Mouse (Mus musculus) cerebellum, adult 2 months (tissue): ENCODE data around the gene Gm43518. TPM values are rescaled to one million over a fixed set of nuclear protein-coding genes. Genes with fewer than 3 reads are reported as not detected.
A peak's percentile ranks its signal among the peaks of the same experiment; 100 is the strongest.

Experiments
- DNase-seq, 2 experiments: peaks; one replicate each; pipeline ENCODE4 v3.0.0; 2021
- H3K27ac ChIP-seq: fragments of 200-500 bp; 2 replicates; pipeline ENCODE4 v1.5.1; 2012; ENCODE audit warnings: low read length, control low read depth, inconsistent platforms; ENCODE audit not compliant: insufficient read depth
- H3K27me3 ChIP-seq: fragments of 200-500 bp; 2 replicates; pipeline ENCODE4 v1.6.1; 2012; ENCODE audit warnings: inconsistent platforms, mild to moderate bottlenecking, low read length, moderate library complexity; ENCODE audit not compliant: control insufficient read depth, insufficient read depth
- H3K4me1 ChIP-seq: fragments of 200-500 bp; 2 replicates; pipeline ENCODE4 v1.6.1; 2011; ENCODE audit warnings: low read length; ENCODE audit not compliant: control insufficient read depth, insufficient read depth
- H3K4me3 ChIP-seq: fragments of 200-500 bp; replicated peaks from 2 replicates; pipeline ENCODE3; 2011; ENCODE audit warnings: mild to moderate bottlenecking, low read depth, low read length, control low read depth; ENCODE audit not compliant: insufficient read depth
- CTCF ChIP-seq: fragments of 200-500 bp; IDR thresholded peaks from 2 replicates; pipeline ENCODE4 v1.5.1; 2011; ENCODE audit warnings: low read depth, mild to moderate bottlenecking, control low read depth, low read length, moderate library complexity, borderline replicate concordance; ENCODE audit not compliant: insufficient read depth
- POLR2A ChIP-seq: fragments of 200-500 bp; IDR thresholded peaks from 2 replicates; pipeline ENCODE4 v1.6.1; 2011; ENCODE audit warnings: low read length, control low read depth, borderline replicate concordance; ENCODE audit not compliant: insufficient read depth
- WGBS: fragments of 180-500 bp; shearing (Covaris S2); methylation state at CpG from one replicate; pipeline ENCODE4 v1.1.7; 2018; 5-methylcytosine and 5-hydroxymethylcytosine counted together
- polyA plus RNA-seq: library from polyadenylated mRNA; depleted of rRNA; stranded (reverse); fragments of >200 nt; gene quantifications from 2 replicates; pipeline ENCODE4 v1.2.3, GENCODE M21; 2012

Gm43518 gene
- polyA plus RNA-seq, 1 experiment, result 0.67 TPM

DNA sequence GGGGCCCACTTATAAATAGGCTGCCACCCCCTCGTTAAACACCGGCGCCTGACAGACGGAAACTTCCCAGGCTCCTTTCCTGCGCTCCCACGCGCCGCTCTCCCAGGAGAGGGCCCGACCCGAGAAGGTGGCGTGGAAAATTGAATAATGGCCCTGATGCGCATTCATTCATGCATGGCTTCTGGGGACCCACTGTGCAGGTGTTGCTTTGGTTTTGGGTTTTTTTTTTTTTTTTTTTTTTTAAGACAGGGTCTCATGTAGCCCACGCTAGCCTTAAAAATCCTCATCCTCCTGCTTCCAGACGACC lies 46.9 kb downstream of the Gm43518 start:
- TF ChIP-seq POLR2A (no peak), CTCF (no peak)
- under 1% methylated on average over 14 of the region's 14 CpGs for WGBS
- H3K4me3 ChIP-seq, result peak overlapping the region; percentile 70
- DNase-seq, result peak in 1 of 2 experiments; percentile 46
- H3K27me3 ChIP-seq, result no peaks in the 10 kb centered on the region
- H3K4me1 ChIP-seq, result peaks cover 4% of the 10 kb centered on the region
- peak overlapping the region; percentile 56 for H3K27ac ChIP-seq

- peak overlapping the region; percentile 45 for H3K4me3 ChIP-seq
- DNase-seq, result peak in 1 of 2 experiments; percentile 37
- H3K27ac ChIP-seq, result 0 out of 2 replicates have a peak overlapping the region, but pooled peaks have one; percentile 28
- no peak for TF ChIP-seq POLR2A
- no peak for TF ChIP-seq CTCF
- no peaks in the 10 kb centered on the region for H3K27me3 ChIP-seq
- H3K4me1 ChIP-seq, result peaks cover 9% of the 10 kb centered on the region
- 4% methylated on average over 11 of the region's 11 CpGs for WGBS
Observed at GRCm38 (mm10) chr5:123974616-123975111, 47.4 kb downstream of the Gm43518 start.

DNA sequence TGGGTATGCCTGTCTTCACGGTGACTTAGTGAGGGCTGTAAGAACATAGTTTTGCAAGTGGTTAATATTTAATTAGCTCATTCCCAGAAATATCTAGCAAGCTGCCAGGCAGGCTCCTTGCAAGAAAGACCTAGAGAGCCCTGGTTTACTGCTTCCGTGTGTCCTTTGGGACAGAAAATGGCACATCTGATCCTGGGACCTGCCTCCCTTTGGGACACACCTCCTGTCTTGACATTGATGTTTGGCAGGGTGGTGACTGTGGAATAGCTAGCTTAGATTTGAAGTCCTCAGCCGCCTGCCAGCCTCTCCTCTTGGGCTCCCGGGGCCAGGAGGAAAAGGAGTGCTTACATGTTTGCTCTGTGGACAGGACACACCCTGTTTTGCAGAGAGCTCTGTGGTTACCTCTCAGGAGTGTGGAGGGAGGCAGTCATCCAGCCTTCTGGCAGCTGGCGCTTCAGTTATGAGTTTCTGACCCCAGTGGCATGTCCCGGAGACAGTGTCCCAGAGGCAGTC lies 48.5 kb downstream of the Gm43518 start:
- Histone ChIP-seq H3K27ac (no peak overlapping the region), H3K27me3 (no peaks in the 10 kb centered on the region), H3K4me3 (no peak overlapping the region), H3K4me1 (peaks cover 17% of the 10 kb centered on the region)
- WGBS, result 53% methylated on average over 6 of the region's 6 CpGs
- TF ChIP-seq CTCF, result no peak
- TF ChIP-seq POLR2A, result no peak
- no peak for DNase-seq

GRCm38 (mm10) chr5:123977231-123977630 lies 50.0 kb downstream of the Gm43518 start:
- Histone ChIP-seq H3K27me3 (no peaks in the 10 kb centered on the region), H3K27ac (no peak overlapping the region), H3K4me3 (no peak overlapping the region), H3K4me1 (peaks cover 26% of the 10 kb centered on the region)
- TF ChIP-seq CTCF (no peak), POLR2A (no peak)
- no peak for DNase-seq
- WGBS, result 87% methylated on average over 3 of the region's 3 CpGs

- no peak for TF ChIP-seq CTCF
- no peak for TF ChIP-seq POLR2A
- peak in 1 of 2 experiments; percentile 14 for DNase-seq
- no peak overlapping the region for H3K27ac ChIP-seq
- peaks cover 26% of the 10 kb centered on the region for H3K4me1 ChIP-seq
- whole genome bisulfite sequencing, result 49% methylated on average over 5 of the region's 5 CpGs
- H3K27me3 ChIP-seq, result no peaks in the 10 kb centered on the region
- H3K4me3 ChIP-seq, result no peak overlapping the region
Observed at GRCm38 (mm10) chr5:123978131-123978530, 50.9 kb downstream of the Gm43518 start.

GRCm38 (mm10) chr5:123979221-123979979 lies 52.2 kb downstream of the Gm43518 start:
- Histone ChIP-seq H3K27me3 (no peaks in the 10 kb centered on the region), H3K27ac (no peak overlapping the region), H3K4me1 (peaks cover 26% of the 10 kb centered on the region), H3K4me3 (no peak overlapping the region)
- 29% methylated on average over 18 of the region's 18 CpGs for WGBS
- DNase-seq, result peak in 1 of 2 experiments; percentile 27
- TF ChIP-seq CTCF, result no peak
- no peak for TF ChIP-seq POLR2A

GRCm38 (mm10) chr5:123979980-123980369 lies 52.8 kb downstream of the Gm43518 start:
- Histone ChIP-seq H3K27ac (no peak overlapping the region), H3K4me1 (peaks cover 26% of the 10 kb centered on the region), H3K4me3 (no peak overlapping the region), H3K27me3 (no peaks in the 10 kb centered on the region)
- TF ChIP-seq CTCF, result no peak
- 71% methylated on average over 4 of the region's 4 CpGs for WGBS
- DNase-seq, result no peak

DNA sequence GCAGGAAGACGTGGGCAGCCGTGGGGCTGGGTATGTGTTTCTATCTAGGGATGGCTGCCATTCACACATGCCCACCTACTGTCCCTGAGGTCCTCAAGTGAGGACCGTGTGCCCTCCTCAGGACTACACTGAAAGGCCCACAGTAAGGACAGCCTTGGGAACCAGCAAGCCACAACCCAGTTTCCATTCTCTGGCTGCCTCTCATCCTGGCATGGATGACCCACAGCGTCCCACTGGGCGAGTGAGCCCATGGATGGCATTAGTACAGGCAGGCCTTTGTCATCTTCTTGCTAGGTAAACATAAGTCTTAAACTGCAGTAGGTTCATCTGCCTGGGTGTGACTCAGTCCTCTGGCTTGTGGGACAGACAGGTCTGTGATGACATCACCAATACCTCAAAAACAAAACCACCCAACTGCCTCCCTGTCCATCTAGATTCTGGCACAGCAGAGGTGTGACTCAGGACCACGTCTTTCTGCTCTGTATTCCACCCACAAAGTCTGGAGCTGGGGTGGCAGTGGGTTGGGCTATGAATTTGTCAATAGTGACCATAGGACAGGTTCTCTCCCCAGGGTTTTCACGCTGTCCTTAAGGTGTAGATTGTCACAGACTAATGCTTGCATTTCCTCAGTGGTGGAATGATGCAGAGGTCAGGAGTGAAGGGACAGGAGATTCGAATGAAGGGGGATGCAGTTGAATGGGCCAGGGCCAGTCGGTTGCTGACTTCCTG lies 53.5 kb downstream of the Gm43518 start:
- Histone ChIP-seq H3K4me1 (peaks cover 30% of the 10 kb centered on the region), H3K27me3 (no peaks in the 10 kb centered on the region), H3K4me3 (no peak overlapping the region), H3K27ac (peak overlapping the region; percentile 68)
- WGBS, result 35% methylated on average over 9 of the region's 9 CpGs
- DNase-seq, result peak; percentile 37 to 60
- no peak for TF ChIP-seq CTCF
- no peak for TF ChIP-seq POLR2A
